Mouse (Mus musculus) forebrain, embryonic 13.5 days (tissue): ENCODE measurements at regions not wholly inside any gene's neighbourhood (a gene's known extent, or its start where the extent isn't known, plus 50 kb on each side); places are given as distances from the start of the nearest gene placed in this dataset.

Experiments
- ATAC-seq: fragments of 200-750 bp; cut with Nextera tagmentation; 2 replicates; pipeline ENCODE4 v1.8.0; 2017
- H3K27ac ChIP-seq: fragments of 300-500 bp; sonication (generic); 2 replicates; pipeline ENCODE4 v1.5.1; 2015; ENCODE audit warnings: inconsistent platforms, mild to moderate bottlenecking, moderate library complexity
- H3K27me3 ChIP-seq: fragments of 300-500 bp; sonication (generic); 2 replicates; pipeline ENCODE4 v1.6.1; 2015; ENCODE audit warnings: mild to moderate bottlenecking, inconsistent platforms
- H3K36me3 ChIP-seq: fragments of 300-500 bp; sonication (generic); 2 replicates; pipeline ENCODE4 v1.6.1; 2015; ENCODE audit warnings: mild to moderate bottlenecking, inconsistent platforms; ENCODE audit not compliant: poor library complexity, severe bottlenecking
- H3K4me1 ChIP-seq: fragments of 300-500 bp; sonication (generic); 2 replicates; pipeline ENCODE4 v1.6.1; 2015; ENCODE audit warnings: inconsistent platforms
- H3K4me2 ChIP-seq: fragments of 300-500 bp; sonication (generic); 2 replicates; pipeline ENCODE4 v1.6.1; 2015; ENCODE audit warnings: inconsistent platforms, mild to moderate bottlenecking, moderate library complexity
- H3K4me3 ChIP-seq: fragments of 300-500 bp; sonication (generic); 2 replicates; pipeline ENCODE4 v1.5.1; 2015; ENCODE audit warnings: mild to moderate bottlenecking, inconsistent platforms
- H3K9ac ChIP-seq: fragments of 300-500 bp; sonication (generic); 2 replicates; pipeline ENCODE4 v1.6.1; 2015; ENCODE audit warnings: mild to moderate bottlenecking, inconsistent platforms
- H3K9me3 ChIP-seq: fragments of 300-500 bp; sonication (generic); replicated peaks from 2 replicates; pipeline ENCODE4 v1.6.1; 2016; ENCODE audit warnings: inconsistent platforms
- WGBS: fragments of 180-500 bp; shearing (Covaris S2); methylation state at CpG from one replicate; pipeline ENCODE4 v1.1.7; 2015; 5-methylcytosine and 5-hydroxymethylcytosine counted together

DNA sequence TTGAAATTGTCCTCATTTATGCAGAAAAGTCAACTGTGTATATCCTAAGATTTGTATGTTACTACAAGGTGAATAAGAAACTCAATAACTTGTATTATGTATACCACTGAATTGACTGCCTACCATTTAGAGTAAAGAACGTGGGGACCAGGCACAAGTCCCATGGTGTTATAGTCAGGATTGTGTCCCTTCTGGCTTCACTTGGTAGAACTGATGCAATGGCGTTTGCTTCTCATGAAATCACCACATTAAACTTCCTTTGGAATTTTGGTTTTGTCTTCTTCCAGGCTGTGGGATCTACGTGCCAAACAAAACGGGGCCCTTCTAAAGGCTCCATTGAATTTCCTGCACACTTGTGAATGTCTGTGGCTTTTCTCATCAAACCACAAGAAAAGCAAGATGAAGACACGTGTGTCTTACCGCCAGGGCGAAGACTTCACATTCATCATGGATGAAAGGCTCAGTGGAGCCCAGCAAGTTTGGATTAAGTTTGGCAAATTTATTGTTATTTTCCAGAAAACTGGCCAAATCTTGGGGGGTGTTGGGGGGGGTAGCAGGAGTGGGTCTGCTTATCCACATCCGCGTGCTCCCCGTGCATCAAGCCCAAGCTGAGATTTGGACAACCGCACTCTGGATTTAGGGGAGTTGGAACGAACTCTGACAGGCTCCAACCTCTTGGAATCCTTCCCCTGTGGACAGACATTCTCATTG lies 353.3 kb downstream of the Ankrd50 start:
- Histone ChIP-seq H3K4me2 (no peak overlapping the region), H3K27me3 (no peaks in the 10 kb centered on the region), H3K4me3 (no peak overlapping the region), H3K9me3 (no peaks in the 10 kb centered on the region), H3K4me1 (no peaks in the 10 kb centered on the region), H3K27ac (no peak overlapping the region), H3K36me3 (no peaks in the 10 kb centered on the region), H3K9ac (no peak overlapping the region)
- 89% methylated on average over 12 of the region's 12 CpGs for WGBS
- ATAC-seq, result no peak

DNA sequence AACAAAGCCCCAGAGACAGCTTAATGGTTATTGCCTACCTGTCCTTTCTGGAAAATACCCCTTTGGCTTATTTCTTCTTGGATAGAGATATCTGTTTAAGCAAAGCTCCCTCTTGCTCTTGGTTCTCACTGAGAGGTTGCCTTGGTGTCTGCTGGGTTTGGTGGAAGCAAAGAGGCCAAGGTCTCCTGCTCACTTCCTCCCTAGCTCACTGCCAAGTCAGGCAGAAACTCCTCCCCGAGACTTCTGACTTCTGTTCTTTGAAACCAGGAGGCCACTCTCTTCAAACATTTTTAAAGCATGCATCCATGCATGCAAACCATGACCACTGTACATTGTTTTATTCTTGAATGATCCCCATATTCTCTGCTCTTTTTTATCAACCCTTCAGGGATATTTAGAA lies 354.6 kb downstream of the Ankrd50 start:
- 58% methylated on average over 1 of the region's 1 CpGs for WGBS
- no peaks in the 10 kb centered on the region for H3K9me3 ChIP-seq
- no peak overlapping the region for H3K4me2 ChIP-seq
- no peaks in the 10 kb centered on the region for H3K4me1 ChIP-seq
- no peaks in the 10 kb centered on the region for H3K27me3 ChIP-seq
- no peak for ATAC-seq
- H3K36me3 ChIP-seq, result no peaks in the 10 kb centered on the region
- H3K4me3 ChIP-seq, result no peak overlapping the region
- H3K9ac ChIP-seq, result no peak overlapping the region
- no peak overlapping the region for H3K27ac ChIP-seq

DNA sequence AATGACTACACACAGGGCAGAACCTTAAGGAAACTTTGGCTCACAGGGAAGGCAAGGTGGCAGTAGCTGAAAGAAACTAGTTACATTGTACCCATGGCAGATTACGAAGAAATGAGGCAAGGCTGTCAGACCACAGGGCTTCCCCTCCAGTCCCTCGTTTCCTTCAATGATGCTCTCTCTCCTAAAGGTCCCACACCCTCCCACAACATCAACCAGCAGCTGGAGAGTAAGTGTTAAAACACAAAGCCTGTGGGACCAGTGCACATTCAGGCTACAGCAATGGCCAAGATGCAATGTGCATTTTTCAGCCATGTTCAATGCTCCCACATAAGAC lies 355.5 kb downstream of the Ankrd50 start:
- 82% methylated on average over 2 of the region's 2 CpGs for WGBS
- H3K9me3 ChIP-seq, result no peaks in the 10 kb centered on the region
- no peaks in the 10 kb centered on the region for H3K4me1 ChIP-seq
- H3K9ac ChIP-seq, result no peak overlapping the region
- no peak for ATAC-seq
- no peak overlapping the region for H3K4me2 ChIP-seq
- H3K36me3 ChIP-seq, result no peaks in the 10 kb centered on the region
- no peak overlapping the region for H3K27ac ChIP-seq
- no peak overlapping the region for H3K4me3 ChIP-seq
- H3K27me3 ChIP-seq, result no peaks in the 10 kb centered on the region

GRCm38 (mm10) chr3:38128486-38129166 lies 356.0 kb downstream of the Ankrd50 start:
- Histone ChIP-seq H3K4me3 (no peak overlapping the region), H3K9ac (no peak overlapping the region), H3K27me3 (no peaks in the 10 kb centered on the region), H3K9me3 (no peaks in the 10 kb centered on the region), H3K36me3 (no peaks in the 10 kb centered on the region), H3K4me1 (no peaks in the 10 kb centered on the region), H3K4me2 (no peak overlapping the region), H3K27ac (no peak overlapping the region)
- WGBS, result 85% methylated on average over 5 of the region's 5 CpGs
- ATAC-seq, result no peak

DNA sequence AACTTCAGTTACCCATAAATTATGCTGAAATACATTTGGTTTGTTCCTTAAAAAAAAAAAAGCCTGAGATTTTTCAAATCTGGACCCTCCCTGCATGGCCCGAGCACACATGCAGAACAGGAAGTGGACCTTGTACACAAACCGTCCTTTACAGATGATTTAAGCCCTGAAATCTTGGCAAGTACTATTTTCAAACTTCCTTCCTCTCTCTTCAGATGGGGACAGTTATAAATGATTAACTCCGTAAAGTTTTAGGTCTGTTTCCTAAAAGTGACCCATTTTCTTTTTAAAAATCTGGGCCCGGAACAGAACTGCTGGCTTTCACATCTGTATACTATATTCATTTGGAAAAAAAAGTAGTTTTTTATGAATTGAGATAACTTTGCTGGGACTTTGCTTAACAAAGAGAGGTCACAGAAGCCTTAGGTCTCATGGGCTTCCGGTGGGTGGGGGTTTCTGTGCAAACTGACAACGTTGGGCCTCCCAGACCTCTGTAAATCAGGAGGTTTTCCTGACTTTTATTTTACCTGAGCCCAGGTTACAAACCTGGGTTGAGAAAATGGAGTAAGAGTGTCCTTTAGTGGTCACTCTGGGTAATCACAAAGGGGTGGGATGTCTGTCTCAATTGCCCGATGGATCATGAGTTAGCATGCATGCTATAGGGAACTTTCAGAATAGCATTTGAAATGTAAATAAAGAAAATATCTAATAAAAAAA lies 368.4 kb downstream of the Ankrd50 start:
- Histone ChIP-seq H3K27ac (no peak overlapping the region), H3K36me3 (no peaks in the 10 kb centered on the region), H3K4me1 (no peaks in the 10 kb centered on the region), H3K4me3 (no peak overlapping the region), H3K9me3 (no peaks in the 10 kb centered on the region), H3K27me3 (no peaks in the 10 kb centered on the region), H3K4me2 (no peak overlapping the region), H3K9ac (no peak overlapping the region)
- no peak for ATAC-seq
- whole genome bisulfite sequencing, result 67% methylated on average over 7 of the region's 7 CpGs

DNA sequence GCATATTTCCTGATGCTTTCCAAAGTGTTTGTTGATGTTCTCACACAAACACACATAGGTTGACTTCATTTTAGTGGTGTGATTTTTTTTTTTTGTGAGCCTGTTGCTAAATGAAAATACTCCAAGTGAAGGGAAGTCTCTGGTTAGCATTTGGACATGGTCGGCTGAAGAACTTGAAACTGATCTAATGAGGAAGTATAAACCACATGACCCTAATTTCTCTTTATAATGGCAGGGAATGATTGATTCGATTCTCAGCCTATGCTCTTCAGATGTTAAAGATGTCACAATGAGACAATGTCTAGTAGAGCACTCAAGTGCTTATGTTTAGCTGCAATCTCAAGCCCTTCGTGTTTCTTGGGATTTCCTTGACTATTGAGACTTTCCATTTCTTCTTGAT lies 372.1 kb downstream of the Ankrd50 start:
- WGBS, result 77% methylated on average over 3 of the region's 3 CpGs
- Histone ChIP-seq H3K36me3 (no peaks in the 10 kb centered on the region), H3K4me1 (no peaks in the 10 kb centered on the region), H3K4me3 (no peak overlapping the region), H3K9me3 (no peaks in the 10 kb centered on the region), H3K27ac (no peak overlapping the region), H3K27me3 (no peaks in the 10 kb centered on the region), H3K4me2 (no peak overlapping the region), H3K9ac (no peak overlapping the region)
- ATAC-seq, result no peak

DNA sequence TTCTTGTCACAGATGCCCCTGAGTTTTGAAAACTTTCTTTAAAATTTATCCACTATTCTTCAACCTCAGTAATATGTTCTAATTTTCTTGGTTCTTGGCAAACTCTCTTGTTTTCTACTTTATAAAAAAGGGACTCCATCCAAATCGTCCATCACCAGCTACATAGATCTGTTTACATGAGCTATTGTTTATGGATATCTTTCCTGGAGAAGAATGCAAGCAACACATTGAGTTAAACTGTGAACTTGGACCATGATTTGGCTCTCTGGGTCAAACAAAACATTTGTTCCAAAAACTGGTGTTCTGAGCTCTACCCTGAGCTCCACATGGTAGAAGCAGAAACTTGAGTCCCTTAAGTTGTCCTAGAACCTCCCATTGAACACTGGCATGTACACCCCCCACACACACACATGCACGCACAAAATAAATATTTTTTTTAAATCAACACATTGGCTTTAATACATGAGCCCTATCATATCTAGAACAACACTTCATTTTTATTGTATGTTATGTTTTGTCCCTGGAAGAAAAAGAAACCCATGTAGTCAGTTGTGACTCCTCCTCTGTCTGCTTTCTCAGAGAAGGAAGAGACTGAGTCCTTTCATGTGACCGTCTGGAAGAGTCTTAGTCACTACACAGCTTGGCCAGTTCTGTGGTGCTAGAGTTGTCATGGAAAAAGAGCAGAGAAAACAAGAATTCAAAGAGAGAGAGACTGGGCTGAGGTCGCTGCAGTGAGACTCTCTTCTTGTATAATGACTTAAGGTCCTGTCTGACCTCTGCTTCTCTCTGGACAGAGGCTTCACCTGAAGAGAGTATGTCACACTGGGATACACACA lies 379.4 kb downstream of the Ankrd50 start:
- Histone ChIP-seq H3K9ac (no peak overlapping the region), H3K9me3 (no peaks in the 10 kb centered on the region), H3K4me1 (no peaks in the 10 kb centered on the region), H3K4me2 (no peak overlapping the region), H3K27ac (no peak overlapping the region), H3K36me3 (no peaks in the 10 kb centered on the region), H3K4me3 (no peak overlapping the region), H3K27me3 (no peaks in the 10 kb centered on the region)
- WGBS, result 88% methylated on average over 4 of the region's 4 CpGs
- no peak for ATAC-seq

- H3K36me3 ChIP-seq, result no peaks in the 10 kb centered on the region
- WGBS, result 79% methylated on average over 3 of the region's 3 CpGs
- no peak overlapping the region for H3K4me2 ChIP-seq
- H3K4me3 ChIP-seq, result no peak overlapping the region
- no peaks in the 10 kb centered on the region for H3K9me3 ChIP-seq
- no peaks in the 10 kb centered on the region for H3K27me3 ChIP-seq
- H3K4me1 ChIP-seq, result no peaks in the 10 kb centered on the region
- ATAC-seq, result no peak
- no peak overlapping the region for H3K9ac ChIP-seq
- no peak overlapping the region for H3K27ac ChIP-seq
Measured at GRCm38 (mm10) chr3:38104418-38104817, 380.1 kb upstream of the Gm5148 start.

DNA sequence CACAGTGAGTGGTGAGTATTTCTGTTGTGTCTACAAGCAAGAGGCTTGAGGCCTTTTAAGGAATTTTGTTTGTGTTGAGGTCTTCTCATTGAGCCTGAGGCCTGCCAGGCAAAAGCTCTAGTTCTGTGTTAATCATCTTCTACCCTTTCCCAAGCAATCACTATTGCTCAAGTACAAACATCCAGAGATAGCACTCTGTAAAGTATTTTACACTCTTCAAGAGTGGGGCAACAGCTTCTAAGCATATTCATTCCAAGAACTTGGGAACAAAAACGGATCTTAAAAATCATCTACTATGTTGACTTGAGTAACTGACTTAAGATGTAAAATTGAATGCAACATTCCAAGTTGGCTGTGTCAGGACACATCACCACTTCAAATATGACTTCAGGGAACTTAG lies 378.7 kb upstream of the Gm5148 start:
- Histone ChIP-seq H3K36me3 (no peaks in the 10 kb centered on the region), H3K4me1 (no peaks in the 10 kb centered on the region), H3K27ac (no peak overlapping the region), H3K9ac (no peak overlapping the region), H3K4me3 (no peak overlapping the region), H3K27me3 (no peaks in the 10 kb centered on the region), H3K9me3 (no peaks in the 10 kb centered on the region), H3K4me2 (no peak overlapping the region)
- 95% methylated on average over 1 of the region's 1 CpGs for WGBS
- no peak for ATAC-seq

DNA sequence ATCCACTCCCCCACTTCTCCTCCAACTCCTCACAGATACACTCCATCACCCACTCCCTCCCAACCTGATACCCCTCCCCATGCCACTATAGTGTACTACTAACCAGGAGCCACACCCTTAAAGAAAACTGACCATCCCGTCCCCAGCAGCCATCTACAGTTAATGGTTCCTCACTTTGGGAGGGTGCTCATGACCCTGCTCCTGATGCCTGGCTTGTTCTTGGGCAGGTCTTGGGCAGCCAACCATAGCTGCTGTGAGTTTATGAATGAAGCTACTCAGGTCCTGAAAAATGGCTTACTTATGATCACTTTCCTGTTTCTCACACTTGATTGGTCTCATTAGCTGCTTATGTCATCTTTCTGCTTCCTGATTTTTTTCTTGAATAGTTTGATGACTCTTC lies 377.9 kb upstream of the Gm5148 start:
- no peaks in the 10 kb centered on the region for H3K4me1 ChIP-seq
- H3K9ac ChIP-seq, result no peak overlapping the region
- no peak overlapping the region for H3K4me2 ChIP-seq
- no peaks in the 10 kb centered on the region for H3K36me3 ChIP-seq
- no peak overlapping the region for H3K4me3 ChIP-seq
- H3K27ac ChIP-seq, result no peak overlapping the region
- H3K9me3 ChIP-seq, result no peaks in the 10 kb centered on the region
- no peaks in the 10 kb centered on the region for H3K27me3 ChIP-seq
- 87% methylated on average over 1 of the region's 1 CpGs for WGBS
- ATAC-seq, result no peak

GRCm38 (mm10) chr3:38094370-38094979 lies 370.2 kb upstream of the Gm5148 start:
- Histone ChIP-seq H3K4me1 (no peaks in the 10 kb centered on the region), H3K9ac (no peak overlapping the region), H3K36me3 (no peaks in the 10 kb centered on the region), H3K27me3 (no peaks in the 10 kb centered on the region), H3K4me2 (no peak overlapping the region), H3K9me3 (no peaks in the 10 kb centered on the region), H3K4me3 (no peak overlapping the region), H3K27ac (no peak overlapping the region)
- WGBS, result 69% methylated on average over 7 of the region's 7 CpGs
- no peak for ATAC-seq

DNA sequence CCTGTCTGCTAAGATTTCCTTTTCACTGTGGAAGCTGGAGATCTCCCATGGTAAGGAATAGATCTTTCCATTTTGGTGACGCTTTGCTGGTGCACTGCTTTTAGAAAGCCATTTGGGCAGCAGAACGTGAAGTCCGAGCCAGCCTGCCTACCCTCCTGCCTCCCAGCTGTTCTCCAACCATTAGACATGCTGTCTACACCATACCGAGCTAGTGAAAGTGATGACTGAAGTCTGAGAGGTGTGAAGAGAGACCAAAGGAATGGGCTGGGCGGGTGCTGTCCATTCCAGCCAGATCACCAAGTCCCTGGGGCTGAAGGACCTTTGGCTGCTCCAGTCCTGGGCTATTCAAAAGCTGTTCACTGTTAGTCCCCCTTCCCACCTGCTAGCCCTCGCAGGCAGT lies 360.3 kb upstream of the Gm5148 start:
- WGBS, result 89% methylated on average over 6 of the region's 6 CpGs
- H3K4me2 ChIP-seq, result no peak overlapping the region
- ATAC-seq, result no peak
- H3K27ac ChIP-seq, result no peak overlapping the region
- no peaks in the 10 kb centered on the region for H3K27me3 ChIP-seq
- no peaks in the 10 kb centered on the region for H3K36me3 ChIP-seq
- H3K4me1 ChIP-seq, result no peaks in the 10 kb centered on the region
- H3K4me3 ChIP-seq, result no peak overlapping the region
- no peaks in the 10 kb centered on the region for H3K9me3 ChIP-seq
- no peak overlapping the region for H3K9ac ChIP-seq
